15 mouse cellular contexts compared by ENCODE assay signal in the genomic region with DNA sequence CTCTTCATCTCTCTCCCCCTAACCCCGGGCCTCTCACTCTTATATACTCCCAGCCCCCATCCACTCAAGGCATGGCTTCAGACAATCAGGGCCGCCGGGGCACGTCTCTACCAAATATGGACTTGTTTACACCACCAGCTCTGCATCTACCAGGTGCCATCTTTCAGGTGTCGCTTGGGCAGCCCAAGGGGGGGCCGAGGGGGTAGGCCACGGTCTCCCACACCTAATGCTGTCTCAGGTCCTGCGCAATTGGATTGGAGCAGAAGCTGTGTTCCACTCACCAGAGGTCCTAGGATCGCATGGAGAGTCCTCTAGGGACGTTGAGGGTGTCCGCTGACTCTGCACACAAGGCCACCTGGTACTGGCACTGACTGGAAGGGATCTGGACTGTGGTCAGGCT.
"Had no signal": no experiment of that assay in that cellular context is flagged by ENCODE, and none has a peak within 500 bp of the region (broad histone marks: within the 10 kb centered on the region; RNA-seq: fewer than 3 reads in every experiment).

No protein-coding gene starts in this region.

- H3K27ac ChIP-seq: midbrain, embryonic 13.5 days; midbrain, embryonic 15.5 days; neural tube, embryonic 12.5 days; stomach, embryonic 15.5 days; stomach, postnatal 0 days had no signal

- H3K27me3 ChIP-seq: megakaryocyte, embryonic 14.5 days; midbrain, embryonic 13.5 days; midbrain, embryonic 15.5 days; neural tube, embryonic 12.5 days; stomach, embryonic 15.5 days had no signal

- ATAC-seq: midbrain, embryonic 13.5 days; midbrain, embryonic 15.5 days had no signal

- H3K36me3 ChIP-seq: midbrain, embryonic 13.5 days; midbrain, embryonic 15.5 days; neural tube, embryonic 12.5 days; stomach, embryonic 15.5 days had no signal

- H3K9me3 ChIP-seq: midbrain, embryonic 13.5 days; midbrain, embryonic 15.5 days; neural tube, embryonic 12.5 days; stomach, embryonic 15.5 days had no signal

- H3K4me3 ChIP-seq: megakaryocyte, embryonic 14.5 days; midbrain, embryonic 13.5 days; midbrain, embryonic 15.5 days; neural tube, embryonic 12.5 days; stomach, embryonic 15.5 days had no signal

- H3K4me2 ChIP-seq: lung, embryonic 14.5 days; midbrain, embryonic 11.5 days; midbrain, embryonic 13.5 days; midbrain, embryonic 15.5 days; neural tube, embryonic 12.5 days; stomach, embryonic 15.5 days had no signal

- H3K9ac ChIP-seq: lung, embryonic 14.5 days; midbrain, embryonic 13.5 days; midbrain, embryonic 15.5 days; neural tube, embryonic 12.5 days; stomach, embryonic 15.5 days had no signal

- DNase-seq: lung, adult 18-20 months; lung, embryonic 14.5 days; lung, postnatal 10 days; lung, postnatal 4 days; right cerebral cortex, postnatal 14 days; thymus, adult 2 months; thymus, postnatal 25 days; thymus, postnatal 4 days had no signal

- H3K4me1 ChIP-seq: megakaryocyte, embryonic 14.5 days; midbrain, embryonic 13.5 days; midbrain, embryonic 15.5 days; neural tube, embryonic 12.5 days; stomach, embryonic 15.5 days had no signal
